Mouse (Mus musculus) liver, adult 2 months (tissue): ENCODE measurements at regions not wholly inside any gene's neighbourhood (a gene's known extent, or its start where the extent isn't known, plus 50 kb on each side); places are given as distances from the start of the nearest gene placed in this dataset.

Experiments
- DNase-seq: peaks from one replicate; pipeline ENCODE4 v3.0.0-alpha.2; 2011; ENCODE audit warnings: low read depth, low spot score; ENCODE audit errors: extremely low read depth
- H3K27ac ChIP-seq: fragments of 200-500 bp; replicated peaks from 2 replicates; pipeline ENCODE4 v1.5.1; 2012; ENCODE audit warnings: low read depth, mild to moderate bottlenecking, control low read depth, inconsistent platforms, low read length; ENCODE audit not compliant: insufficient read depth
- H3K27me3 ChIP-seq: fragments of 200-500 bp; 2 replicates; pipeline ENCODE4 v1.6.1; 2012; ENCODE audit warnings: mild to moderate bottlenecking, moderate library complexity, low read length, inconsistent platforms; ENCODE audit not compliant: control insufficient read depth, insufficient read depth
- H3K36me3 ChIP-seq: fragments of 200-500 bp; 2 replicates; pipeline ENCODE4 v1.6.1; 2012; ENCODE audit warnings: low read length, inconsistent platforms; ENCODE audit not compliant: control insufficient read depth, insufficient read depth
- H3K4me1 ChIP-seq: fragments of 200-500 bp; 2 replicates; pipeline ENCODE4 v1.6.1; 2011; ENCODE audit warnings: low read length; ENCODE audit not compliant: control insufficient read depth, insufficient read depth
- H3K4me3 ChIP-seq: fragments of 200-500 bp; 2 replicates; pipeline ENCODE4 v1.5.1; 2011; ENCODE audit warnings: low read depth, mild to moderate bottlenecking, control low read depth, low read length, moderate library complexity; ENCODE audit not compliant: insufficient read depth
- H3K79me2 ChIP-seq: fragments of 200-500 bp; 2 replicates; pipeline ENCODE4 v1.6.1; 2012; ENCODE audit warnings: inconsistent platforms, mild to moderate bottlenecking, low read length, moderate library complexity; ENCODE audit not compliant: control insufficient read depth, insufficient read depth
- H3K9ac ChIP-seq: fragments of 200-500 bp; 2 replicates; pipeline ENCODE4 v1.6.1; 2012; ENCODE audit warnings: low read depth, mild to moderate bottlenecking, control low read depth, inconsistent platforms, low read length
- CTCF ChIP-seq: fragments of 200-500 bp; IDR thresholded peaks from 2 replicates; pipeline ENCODE4 v1.5.1; 2011; ENCODE audit warnings: low read depth, low read length, control low read depth
- POLR2A ChIP-seq: fragments of 200-500 bp; IDR thresholded peaks from 2 replicates; pipeline ENCODE4 v1.6.1; 2011; ENCODE audit warnings: low read length, control low read depth; ENCODE audit not compliant: insufficient read depth; ENCODE audit errors: extremely low read depth
- WGBS: fragments of 180-500 bp; shearing (Covaris S2); methylation state at CpG from one replicate; pipeline ENCODE4 v1.1.7; 2018; 5-methylcytosine and 5-hydroxymethylcytosine counted together

DNA sequence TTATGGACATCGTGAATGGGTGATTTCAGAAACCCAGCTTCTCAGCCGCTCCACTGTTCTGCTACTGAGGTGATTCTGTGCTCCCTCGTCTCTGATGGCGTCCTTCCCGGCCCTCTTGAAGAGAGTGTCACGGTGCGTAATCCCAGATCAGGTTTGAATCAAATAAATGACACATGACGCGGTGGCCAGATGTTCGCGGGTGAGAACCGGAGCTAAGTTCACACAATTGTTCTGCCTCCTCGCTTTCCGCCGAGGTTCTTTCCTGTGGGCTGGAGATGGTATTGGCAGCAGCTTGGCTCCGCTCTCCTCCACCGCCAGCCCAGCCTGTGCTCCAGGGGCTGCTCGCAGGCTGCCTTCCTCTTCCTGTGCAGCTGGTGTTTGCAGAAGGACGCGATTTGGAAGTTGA, 142.7 kb downstream of the Kdr start:
- Histone ChIP-seq H3K4me1 (no peaks in the 10 kb centered on the region; the same call in 1 of the 2 replicates), H3K27me3 (no peaks in the 10 kb centered on the region), H3K36me3 (no peaks in the 10 kb centered on the region), H3K9ac (no peak overlapping the region), H3K4me3 (no peak overlapping the region), H3K27ac (peak overlapping the region; percentile 25; the same call in 1 of the 2 replicates), H3K79me2 (no peaks in the 10 kb centered on the region)
- TF ChIP-seq CTCF = no peak
- no peak for TF ChIP-seq POLR2A
- 39% methylated on average over 20 of the region's 20 CpGs for WGBS
- no peak for DNase-seq

DNA sequence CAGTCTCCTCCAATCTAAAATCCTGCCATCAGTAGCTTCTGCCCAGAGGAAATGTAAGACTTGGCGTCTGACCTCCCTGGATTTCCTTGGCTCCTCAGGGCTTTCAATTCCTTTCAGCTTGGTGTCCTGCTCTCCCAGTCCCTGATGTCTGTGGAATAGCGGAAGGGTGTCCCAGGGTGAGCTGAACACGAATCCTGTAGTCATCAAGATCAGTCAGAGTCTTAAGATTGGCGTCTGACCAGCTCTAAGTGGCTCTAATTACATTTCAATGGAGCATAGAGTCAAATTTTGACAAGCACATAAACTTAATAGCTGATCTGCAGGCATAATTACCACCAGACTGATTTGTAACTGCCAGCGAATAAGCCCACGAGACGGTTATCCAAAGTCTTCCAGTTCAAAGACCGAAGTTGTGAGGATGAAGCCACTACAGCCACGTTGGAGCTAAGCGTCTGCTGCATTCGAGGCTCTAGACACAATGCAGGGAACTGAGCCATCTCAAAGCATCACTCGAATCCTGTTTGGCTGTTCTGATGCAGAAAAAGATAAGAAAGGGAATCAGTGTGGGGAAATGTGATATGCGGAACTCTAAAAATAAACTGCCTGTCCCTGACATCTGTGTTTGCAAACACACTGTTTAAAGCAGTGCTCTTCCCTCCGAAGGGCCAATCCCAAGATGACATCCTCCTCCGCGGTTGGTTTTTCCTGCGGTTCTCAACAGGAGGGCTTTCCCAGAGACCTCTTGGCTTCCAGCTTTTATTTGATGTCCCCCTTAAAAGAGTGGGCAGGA, 143.3 kb downstream of the Kdr start:
- Histone ChIP-seq H3K27me3 (no peaks in the 10 kb centered on the region), H3K9ac (no peak overlapping the region), H3K79me2 (no peaks in the 10 kb centered on the region), H3K4me3 (no peak overlapping the region), H3K36me3 (no peaks in the 10 kb centered on the region), H3K27ac (peak overlapping the region; percentile 25; the same call in 1 of the 2 replicates), H3K4me1 (no peaks in the 10 kb centered on the region; the same call in 1 of the 2 replicates)
- TF ChIP-seq CTCF = no peak
- WGBS = 56% methylated on average over 17 of the region's 17 CpGs
- DNase-seq = no peak

DNA sequence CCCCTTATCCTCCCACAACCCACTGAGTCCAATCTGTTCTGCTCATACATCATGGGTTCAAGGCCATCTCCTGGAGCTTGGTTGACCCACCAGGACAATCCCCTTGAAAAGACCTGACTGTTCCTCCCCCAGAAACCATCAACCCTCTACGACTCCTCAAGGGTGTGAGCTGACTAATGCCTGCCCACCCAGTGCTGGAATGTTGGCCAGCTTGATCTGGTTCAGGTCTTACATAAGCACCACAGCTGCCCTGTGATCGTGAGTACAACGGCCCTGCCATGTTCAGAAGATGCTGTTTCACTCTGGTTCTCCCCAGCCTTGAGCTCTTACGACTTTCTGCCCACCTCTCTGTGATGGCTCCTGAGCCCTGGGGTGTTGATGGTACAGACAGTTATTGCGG, 145.9 kb downstream of the Kdr start:
- Histone ChIP-seq H3K36me3 (no peaks in the 10 kb centered on the region), H3K79me2 (no peaks in the 10 kb centered on the region), H3K9ac (no peak overlapping the region), H3K27me3 (no peaks in the 10 kb centered on the region), H3K27ac (no peak overlapping the region), H3K4me1 (no peaks in the 10 kb centered on the region; the same call in 1 of the 2 replicates), H3K4me3 (no peak overlapping the region)
- 89% methylated on average over 5 of the region's 5 CpGs for WGBS
- no peak for DNase-seq
- TF ChIP-seq CTCF = no peak
- TF ChIP-seq POLR2A = no peak

DNA sequence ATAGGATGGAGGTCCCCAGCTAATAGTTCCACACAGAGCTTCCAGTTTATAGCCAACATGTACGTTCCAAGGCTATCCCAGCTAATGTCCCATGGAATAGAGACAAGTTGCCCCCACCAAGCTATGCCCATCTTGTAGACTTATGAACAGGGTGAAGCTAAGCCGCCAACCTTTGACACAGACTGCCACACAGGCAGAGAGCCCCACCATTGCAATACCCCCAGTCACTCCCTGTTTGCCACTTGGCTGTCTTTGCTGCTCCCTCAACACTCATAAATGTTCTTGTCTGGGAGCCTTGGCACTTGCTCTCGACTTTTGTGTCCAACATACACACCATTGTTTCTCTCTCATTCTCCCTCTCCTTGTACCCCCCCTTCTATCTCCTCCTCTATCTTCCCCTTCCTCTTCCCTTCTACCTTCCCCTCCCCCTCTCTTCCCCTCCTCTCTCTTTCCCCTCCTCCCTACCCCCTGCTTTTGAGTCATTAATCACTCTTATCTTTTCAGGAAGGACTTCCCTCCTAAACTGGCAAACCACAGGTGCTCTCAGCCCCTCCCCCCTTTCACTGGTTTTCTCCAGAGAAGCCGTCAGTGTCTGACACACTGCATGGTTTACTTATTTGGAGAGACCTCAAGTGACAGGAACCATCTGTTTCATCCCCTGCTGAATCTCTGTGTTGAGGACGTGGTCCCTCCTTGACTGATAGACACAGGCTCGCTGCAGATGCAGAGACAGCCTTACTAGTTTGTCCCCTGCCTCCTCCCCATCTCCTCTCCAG, 148.2 kb downstream of the Kdr start:
- H3K4me1 ChIP-seq = no peaks in the 10 kb centered on the region; the same call in 1 of the 2 replicates
- WGBS = 61% methylated on average over 6 of the region's 6 CpGs
- H3K79me2 ChIP-seq = no peaks in the 10 kb centered on the region

DNA sequence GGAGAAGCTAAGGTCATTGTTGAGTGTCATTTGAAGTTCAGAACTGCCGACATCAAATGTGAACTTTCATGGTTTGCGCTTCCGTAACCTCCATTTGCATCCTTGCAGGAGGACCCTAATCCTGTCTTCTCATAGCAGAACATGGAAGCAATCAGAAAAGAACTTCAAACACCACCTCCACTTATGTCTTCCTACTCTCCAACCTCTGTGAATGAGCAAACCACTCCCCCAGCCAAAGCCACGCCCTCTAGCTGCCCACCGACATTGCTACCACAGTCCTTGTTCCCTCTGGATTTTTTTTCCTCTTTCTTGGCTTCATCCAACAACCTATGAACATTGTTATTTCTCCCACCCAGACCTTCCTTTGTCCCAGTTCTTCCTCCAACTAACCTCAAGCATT, 149.9 kb downstream of the Kdr start:
- Histone ChIP-seq H3K27me3 (no peaks in the 10 kb centered on the region), H3K36me3 (no peaks in the 10 kb centered on the region), H3K9ac (no peak overlapping the region), H3K79me2 (no peaks in the 10 kb centered on the region), H3K27ac (no peak overlapping the region), H3K4me3 (no peak overlapping the region), H3K4me1 (no peaks in the 10 kb centered on the region; the same call in 1 of the 2 replicates)
- no peak for DNase-seq
- WGBS = 88% methylated on average over 5 of the region's 5 CpGs
- TF ChIP-seq CTCF = no peak
- TF ChIP-seq POLR2A = no peak

More for the DNA sequence above, 148.2 kb downstream of the Kdr start:
- H3K27ac ChIP-seq = no peak overlapping the region
- no peak overlapping the region for H3K9ac ChIP-seq
- TF ChIP-seq CTCF (no peak), POLR2A (no peak)
- no peak for DNase-seq
- no peaks in the 10 kb centered on the region for H3K36me3 ChIP-seq
- no peak overlapping the region for H3K4me3 ChIP-seq
- H3K27me3 ChIP-seq = no peaks in the 10 kb centered on the region
